Mouse (Mus musculus) limb, embryonic 10.5 days (tissue): Measurements from ENCODE around the gene Gm11564. TPM values are rescaled to one million over a fixed set of nuclear protein-coding genes. Genes with fewer than 3 reads are reported as not detected.
"Not testable (repeated sequence)": the region's sequence is repeated elsewhere in the genome, so short reads cannot be mapped to it uniquely, and the experiment has no call there.

Source experiments
- DNase-seq: peaks from one replicate; pipeline ENCODE4 v3.0.0-alpha.2; 2017; ENCODE audit warnings: low spot score
- H3K27ac ChIP-seq: fragments of 300-500 bp; sonication (generic); 2 replicates; pipeline ENCODE4 v1.5.1; 2016; ENCODE audit warnings: mild to moderate bottlenecking
- H3K27me3 ChIP-seq: fragments of 300-500 bp; sonication (generic); 2 replicates; pipeline ENCODE4 v1.6.1; 2016; ENCODE audit warnings: low read depth, mild to moderate bottlenecking; ENCODE audit not compliant: poor library complexity, severe bottlenecking
- H3K36me3 ChIP-seq: fragments of 300-500 bp; sonication (generic); 2 replicates; pipeline ENCODE4 v1.6.1; 2016; ENCODE audit warnings: mild to moderate bottlenecking, moderate library complexity
- H3K4me1 ChIP-seq: fragments of 300-500 bp; sonication (generic); 2 replicates; pipeline ENCODE4 v1.6.1; 2016
- H3K4me3 ChIP-seq: fragments of 300-500 bp; sonication (generic); 2 replicates; pipeline ENCODE4 v1.5.1; 2016; ENCODE audit warnings: mild to moderate bottlenecking, moderate library complexity
- H3K9me3 ChIP-seq: fragments of 300-500 bp; sonication (generic); replicated peaks from 2 replicates; pipeline ENCODE4 v1.6.1; 2016; ENCODE audit warnings: mild to moderate bottlenecking
- WGBS: fragments of 180-500 bp; shearing (Covaris S2); methylation state at CpG from one replicate; pipeline ENCODE4 v1.1.7; 2016; 5-methylcytosine and 5-hydroxymethylcytosine counted together
- polyA plus RNA-seq: library from polyadenylated mRNA; unstranded; fragments of >200 nt; fragmentation: Nextera tagmentation; extraction: Ambion mirVana; gene quantifications from 2 replicates; pipeline ENCODE4 v1.2.1, GENCODE M21; 2016

The Gm11564 gene
- polyA plus RNA-seq, 1 experiment from 2014 or later, result not detected

DNA sequence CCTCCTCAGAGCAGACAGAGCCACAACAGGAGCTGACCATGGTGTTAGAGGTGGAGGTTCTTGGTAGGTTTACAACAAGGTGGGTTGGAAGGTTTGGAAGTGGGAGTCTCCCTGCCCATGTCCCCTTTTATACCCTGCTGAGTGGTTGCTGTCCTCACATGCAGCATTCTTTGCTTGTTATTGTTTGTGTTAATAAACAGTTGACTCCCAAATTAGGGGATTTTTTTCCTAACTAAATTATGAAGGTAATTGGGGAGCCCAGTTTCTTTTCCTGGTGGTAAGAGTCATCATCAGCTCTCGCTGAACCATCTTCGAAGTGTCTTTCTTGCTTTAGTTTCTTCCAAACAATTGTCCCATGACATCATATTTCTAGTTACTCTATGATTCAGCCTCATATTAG lies 34.9 kb downstream of the Gm11564 start, which contains the start of gene Krtap4-8:
Gene Krtap4-8 (minus strand): TSS at position 101 of the 400 bp plus-strand sequence.
- peaks cover 10% of the 10 kb centered on the region for H3K4me1 ChIP-seq
- no peak within 1 kb of the TSS for H3K4me3 ChIP-seq
- DNase-seq, result no peak
- H3K27me3 ChIP-seq, result no peaks in the 10 kb centered on the region
- no peaks in the 10 kb centered on the region for H3K36me3 ChIP-seq
- H3K9me3 ChIP-seq, result no peaks in the 10 kb centered on the region
- no peak within 1 kb of the TSS for H3K27ac ChIP-seq
- WGBS, result 92% methylated on average over 2 of the region's 2 CpGs

- Histone ChIP-seq H3K4me1 (peaks cover 10% of the 10 kb centered on the region), H3K4me3 (no peak overlapping the region), H3K9me3 (no peaks in the 10 kb centered on the region), H3K27me3 (no peaks in the 10 kb centered on the region), H3K27ac (no peak overlapping the region), H3K36me3 (no peaks in the 10 kb centered on the region)
- WGBS, result 65% methylated on average over 7 of the region's 7 CpGs
- DNase-seq, result no peak
Observed at GRCm38 (mm10) chr11:99778401-99778800, 37.1 kb downstream of the Gm11564 start.

GRCm38 (mm10) chr11:99772813-99773212 lies 42.7 kb downstream of the Gm11564 start, which contains the start of gene Gm11595:
Gene Gm11595, minus strand, starts transcription at chr11:99772913.
- not testable (repeated sequence) for H3K36me3 ChIP-seq, H3K27ac ChIP-seq, H3K4me3 ChIP-seq, H3K4me1 ChIP-seq, DNase-seq, H3K9me3 ChIP-seq, H3K27me3 ChIP-seq

- WGBS, result 81% methylated on average over 2 of the region's 2 CpGs
Observed at GRCm38 (mm10) chr11:99768410-99768809, 47.1 kb downstream of the Gm11564 start.

More at GRCm38 (mm10) chr11:99768410-99768809, 47.1 kb downstream of the Gm11564 start:
- no peaks in the 10 kb centered on the region for H3K9me3 ChIP-seq
- no peaks in the 10 kb centered on the region for H3K27me3 ChIP-seq
- no peak overlapping the region for H3K27ac ChIP-seq
- no peak for DNase-seq
- H3K36me3 ChIP-seq, result no peaks in the 10 kb centered on the region
- H3K4me3 ChIP-seq, result no peak overlapping the region
- no peaks in the 10 kb centered on the region for H3K4me1 ChIP-seq

Other genes with a start within 250 kb of the Gm11564 start
- gene Krtap3-1, start 249.0 kb downstream of the Gm11564 start, polyA plus RNA-seq, result not detected in 2 replicates
- gene Krtap1-5, start 234.7 kb downstream of the Gm11564 start, polyA plus RNA-seq, result not detected in 2 replicates
- gene Krtap1-4, start 232.0 kb downstream of the Gm11564 start, polyA plus RNA-seq, result not detected in 2 replicates
- not detected in 2 replicates for gene Krtap1-3, start 224.3 kb downstream of the Gm11564 start, polyA plus RNA-seq
- not detected in 2 replicates for gene Krtap9-3, start 217.6 kb downstream of the Gm11564 start, polyA plus RNA-seq
- gene Gm11938, start 212.4 kb downstream of the Gm11564 start, polyA plus RNA-seq, result not detected in 2 replicates
- gene Gm11937, start 205.5 kb downstream of the Gm11564 start, polyA plus RNA-seq, result not detected in 2 replicates
- gene Krtap2-4, start 200.8 kb downstream of the Gm11564 start, polyA plus RNA-seq, result not detected in 2 replicates
- not detected in 2 replicates for gene Gm11562, start 195.2 kb downstream of the Gm11564 start, polyA plus RNA-seq
- not detected in 2 replicates for gene Krtap4-1, start 187.4 kb downstream of the Gm11564 start, polyA plus RNA-seq
- gene Krtap4-2, start 180.6 kb downstream of the Gm11564 start, polyA plus RNA-seq, result not detected in 2 replicates
- not detected in 2 replicates for gene Krtap4-7, start 171.6 kb downstream of the Gm11564 start, polyA plus RNA-seq
- gene Gm11555, start 165.4 kb downstream of the Gm11564 start, polyA plus RNA-seq, result not detected in 2 replicates
- not detected in 2 replicates for gene Gm11563, start 156.7 kb downstream of the Gm11564 start, polyA plus RNA-seq
- gene Krtap4-6, start 149.7 kb downstream of the Gm11564 start, polyA plus RNA-seq, result not detected in 2 replicates
- gene Gm14190, start 124.9 kb downstream of the Gm11564 start, polyA plus RNA-seq, result not detected in 2 replicates
- not detected in 2 replicates for gene Gm14180, start 81.4 kb downstream of the Gm11564 start, polyA plus RNA-seq
- gene Gm11595, start 42.8 kb downstream of the Gm11564 start, polyA plus RNA-seq, result not detected in 2 replicates
- gene Krtap4-8, start 35.0 kb downstream of the Gm11564 start, polyA plus RNA-seq, result not detected in 2 replicates
- gene Krtap4-9, start 30.5 kb downstream of the Gm11564 start, polyA plus RNA-seq, result not detected in 2 replicates
- not detected in 2 replicates for gene Gm11596, start 22.2 kb downstream of the Gm11564 start, polyA plus RNA-seq
- gene Gm11569, start 16.7 kb downstream of the Gm11564 start, polyA plus RNA-seq, result not detected in 2 replicates
- not detected in 2 replicates for gene Gm11554, start 11.2 kb downstream of the Gm11564 start, polyA plus RNA-seq
- not detected in 2 replicates for gene Krtap4-13, start 5.8 kb downstream of the Gm11564 start, polyA plus RNA-seq
- not detected in 2 replicates for gene 2300003K06Rik, start 22.4 kb upstream of the Gm11564 start, polyA plus RNA-seq
- not detected in 2 replicates for gene Krtap4-16, start 35.9 kb upstream of the Gm11564 start, polyA plus RNA-seq
- gene Gm11568, start 42.3 kb upstream of the Gm11564 start, polyA plus RNA-seq, result not detected in 2 replicates
- not detected in 2 replicates for gene Gm11559, start 48.8 kb upstream of the Gm11564 start, polyA plus RNA-seq
- not detected in 2 replicates for gene Krtap9-1, start 57.7 kb upstream of the Gm11564 start, polyA plus RNA-seq
- not detected in 2 replicates for gene Gm11567, start 63.5 kb upstream of the Gm11564 start, polyA plus RNA-seq
- gene Krtap31-1, start 92.3 kb upstream of the Gm11564 start, polyA plus RNA-seq, result not detected in 2 replicates
- gene Gm11565, start 99.1 kb upstream of the Gm11564 start, polyA plus RNA-seq, result not detected in 2 replicates
- not detected in 2 replicates for gene Krtap31-2, start 120.6 kb upstream of the Gm11564 start, polyA plus RNA-seq
- not detected in 2 replicates for gene Krtap9-5, start 132.8 kb upstream of the Gm11564 start, polyA plus RNA-seq
- gene Krtap29-1, start 163.4 kb upstream of the Gm11564 start, polyA plus RNA-seq, result not detected in 2 replicates
- not detected in 2 replicates for gene Krtap16-1, start 170.9 kb upstream of the Gm11564 start, polyA plus RNA-seq
- 0.68 and 0.90 TPM in 2 replicates for gene Krtap17-1, start 178.3 kb upstream of the Gm11564 start, polyA plus RNA-seq
- gene Krt33a, start 200.5 kb upstream of the Gm11564 start, polyA plus RNA-seq, result not detected in 2 replicates
- gene Krt33b, start 214.2 kb upstream of the Gm11564 start, polyA plus RNA-seq, result not detected in 2 replicates
- gene Krt34, start 225.9 kb upstream of the Gm11564 start, polyA plus RNA-seq, result not detected in 2 replicates
- gene Krt31, start 234.9 kb upstream of the Gm11564 start, polyA plus RNA-seq, result not detected in 2 replicates